Comparison of ENCODE assay signal across 20 mouse cellular contexts in the genomic region with DNA sequence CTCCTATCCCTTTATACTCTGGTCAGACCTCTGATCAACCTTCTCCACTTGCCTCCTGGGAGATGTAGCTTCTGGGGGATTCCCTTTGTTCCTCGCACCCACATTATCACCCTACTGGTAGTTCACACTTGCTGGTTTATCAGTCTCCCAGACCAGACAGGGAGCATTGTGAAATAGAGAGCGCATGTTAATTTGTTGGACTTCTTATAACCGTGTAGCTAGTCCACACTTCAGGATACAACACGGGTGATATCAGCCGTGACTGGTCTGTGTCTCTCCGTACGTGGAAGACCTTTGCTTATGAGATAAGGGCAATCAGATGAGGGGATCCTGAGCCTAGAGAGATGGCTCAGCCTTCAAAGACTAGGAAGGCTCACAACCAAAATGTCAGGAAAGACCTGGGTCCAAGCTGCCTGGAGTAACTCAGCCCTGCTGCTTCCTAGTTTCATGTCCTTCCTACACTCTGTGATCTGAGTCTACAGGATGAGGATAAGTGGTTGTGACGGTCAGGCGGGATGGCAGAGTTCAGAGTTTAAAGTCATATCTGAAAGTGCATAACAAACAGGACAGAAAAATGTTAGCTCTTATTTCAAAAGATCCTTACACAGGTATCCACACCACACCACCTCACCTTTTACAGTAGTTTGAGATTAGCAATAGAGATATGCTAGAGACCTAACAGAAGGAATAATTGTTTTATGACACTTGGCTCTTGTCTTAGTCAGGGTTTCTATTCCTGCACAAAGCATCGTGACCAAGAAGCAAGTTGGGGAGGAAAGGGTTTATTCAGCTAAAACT. TPM values are rescaled to one million over a fixed set of nuclear protein-coding genes. Genes with fewer than 3 reads are reported as not detected.
DNase-seq lines count a peak whose midpoint lies in the region; ATAC-seq and TF ChIP-seq lines count a peak whose summit lies in the region.
"Had no signal": no experiment of that assay in that cellular context is flagged by ENCODE, and none has a peak within 500 bp of the region (broad histone marks: within the 10 kb centered on the region; RNA-seq: fewer than 3 reads in every experiment).

No protein-coding gene starts in this region.

- DNase-seq in heart, adult 11 months = peak; percentile 60
- DNase-seq in heart, postnatal 36 days = no peak
- no peak for DNase-seq in liver, embryonic 13.5 days
- no peak for DNase-seq in liver, postnatal 0 days
- no peak for DNase-seq in adrenal gland, postnatal 10 days
- no peak for DNase-seq in layer of hippocampus, adult 11-12 months (ENCODE audit: low spot score)
- DNase-seq in testis, postnatal 10 days (ENCODE audit: low spot score) = no peak
- DNase-seq: adrenal gland, adult 8-10 months; B cell, adult 2 months; cerebellum, adult 11-12 months; cerebellum, adult 9-11 months; cerebellum, postnatal 36 days; forebrain, postnatal 0 days; gastrocnemius, postnatal 14 days had no signal

- no peak overlapping the region for H3K27ac ChIP-seq in intestine, embryonic 15.5 days
- no peak overlapping the region for H3K27ac ChIP-seq in liver, embryonic 13.5 days
- no peak overlapping the region for H3K27ac ChIP-seq in liver, postnatal 0 days (ENCODE audit: low read depth)
- H3K27ac ChIP-seq: embryonic facial prominence, embryonic 13.5 days; forebrain, embryonic 13.5 days had no signal

- no peak overlapping the region for H3K4me2 ChIP-seq in intestine, embryonic 15.5 days (replicated peaks)
- no peak overlapping the region for H3K4me2 ChIP-seq in liver, embryonic 13.5 days
- H3K4me2 ChIP-seq in liver, postnatal 0 days (ENCODE audit: low read depth, low read length) = peak overlapping the region; percentile 28; the same call in 1 of the 2 replicates
- H3K4me2 ChIP-seq: embryonic facial prominence, embryonic 13.5 days; forebrain, embryonic 13.5 days; heart, embryonic 12.5 days had no signal

- H3K36me3 ChIP-seq in intestine, embryonic 15.5 days = no peaks in the 10 kb centered on the region
- H3K36me3 ChIP-seq in liver, embryonic 13.5 days = no peaks in the 10 kb centered on the region
- H3K36me3 ChIP-seq in liver, postnatal 0 days (replicated peaks; ENCODE audit: insufficient read depth, low read length) = no peaks in the 10 kb centered on the region
- H3K36me3 ChIP-seq: G1E; heart, embryonic 12.5 days had no signal

- no peak for TF ChIP-seq CTCF in liver, postnatal 0 days (IDR thresholded peaks at IDR 0.05; ENCODE audit: low read depth)

- H3K27me3 ChIP-seq in intestine, embryonic 15.5 days (replicated peaks) = no peaks in the 10 kb centered on the region
- H3K27me3 ChIP-seq in liver, embryonic 13.5 days = no peaks in the 10 kb centered on the region
- no peaks in the 10 kb centered on the region for H3K27me3 ChIP-seq in liver, postnatal 0 days (ENCODE audit: insufficient read depth, low read length)
- H3K27me3 ChIP-seq: embryonic facial prominence, embryonic 13.5 days; forebrain, embryonic 13.5 days; heart, embryonic 12.5 days had no signal

- ATAC-seq in intestine, embryonic 15.5 days = peak; percentile 74
- peak; percentile 40 for ATAC-seq in liver, embryonic 13.5 days (ENCODE audit: low read depth)
- peak; percentile 51; the same call in 1 of the 2 replicates for ATAC-seq in liver, postnatal 0 days
- ATAC-seq: CD4-positive, CD25-positive, alpha-beta regulatory T cell, adult 4 months; forebrain, embryonic 13.5 days; forebrain, postnatal 0 days had no signal

- TF ChIP-seq EP300 in liver, postnatal 0 days (IDR thresholded peaks at IDR 0.05; ENCODE audit: low read depth) = no peak

- no peaks in the 10 kb centered on the region for H3K4me1 ChIP-seq in intestine, embryonic 15.5 days (replicated peaks)
- peaks cover 44% of the 10 kb centered on the region for H3K4me1 ChIP-seq in liver, embryonic 13.5 days (replicated peaks)
- peaks cover 17% of the 10 kb centered on the region for H3K4me1 ChIP-seq in liver, postnatal 0 days (ENCODE audit: insufficient read depth)
- H3K4me1 ChIP-seq: heart, embryonic 12.5 days had no signal

- intact Hi-C loops in heart, postnatal 36 days (cut with DNase I) = no loop called here

- H3K9me3 ChIP-seq in intestine, embryonic 15.5 days = no peaks in the 10 kb centered on the region
- no peaks in the 10 kb centered on the region for H3K9me3 ChIP-seq in liver, embryonic 13.5 days (replicated peaks)
- no peaks in the 10 kb centered on the region for H3K9me3 ChIP-seq in liver, postnatal 0 days (ENCODE audit: low read length)
- H3K9me3 ChIP-seq: embryonic facial prominence, embryonic 13.5 days; forebrain, embryonic 13.5 days; G1E; heart, embryonic 12.5 days had no signal

- H3K4me3 ChIP-seq in intestine, embryonic 15.5 days (replicated peaks) = no peak overlapping the region
- no peak overlapping the region for H3K4me3 ChIP-seq in liver, embryonic 13.5 days (replicated peaks)
- no peak overlapping the region for H3K4me3 ChIP-seq in liver, postnatal 0 days (ENCODE audit: low read depth, low read length)
- H3K4me3 ChIP-seq: embryonic facial prominence, embryonic 13.5 days; forebrain, embryonic 13.5 days; heart, embryonic 12.5 days had no signal

- WGBS in intestine, embryonic 15.5 days = 56% methylated on average over 10 of the region's 10 CpGs
- WGBS in liver, embryonic 13.5 days (ENCODE audit: insufficient replicate concordance) = 32% methylated on average over 10 of the region's 10 CpGs
- WGBS in liver, postnatal 0 days (ENCODE audit: insufficient replicate concordance) = 46% methylated on average over 10 of the region's 10 CpGs

- no peak overlapping the region for H3K9ac ChIP-seq in intestine, embryonic 15.5 days
- no peak overlapping the region for H3K9ac ChIP-seq in liver, embryonic 13.5 days
- H3K9ac ChIP-seq in liver, postnatal 0 days (replicated peaks) = no peak overlapping the region
- H3K9ac ChIP-seq: embryonic facial prominence, embryonic 13.5 days; forebrain, embryonic 13.5 days; forebrain, postnatal 0 days; heart, embryonic 12.5 days had no signal

RNA-seq across cellular contexts. Expression of a gene that starts 59.0 kb away (rescaled TPM):
- total RNA-seq in heart, postnatal 36 days (2021) = 1 to 10 TPM; 1.6 to 2.1 TPM
- 10.2 and 10.9 TPM in 2 replicates for polyA plus RNA-seq in intestine, embryonic 15.5 days (2015; fragmentation: Nextera tagmentation; extraction: Ambion mirVana)
- 2.1 and 2.6 TPM in 2 replicates for polyA plus RNA-seq in liver, embryonic 13.5 days (2015; fragmentation: Nextera tagmentation; extraction: Ambion mirVana)
- 0.42 and 0.75 TPM in 2 replicates for polyA plus RNA-seq in liver, postnatal 0 days (2015; fragmentation: Nextera tagmentation; extraction: Ambion mirVana)
- total RNA-seq in adrenal gland, postnatal 10 days (2021) = 10 to 100 TPM; 12.3 to 15.7 TPM
